Mouse (Mus musculus) spleen, adult 2 months (tissue): Measurements from ENCODE around the gene H2-DMb2.

Experiments
- CTCF ChIP-seq: fragments of 200-500 bp; IDR thresholded peaks from 2 replicates; pipeline ENCODE4 v1.5.1; 2011; ENCODE audit warnings: mild to moderate bottlenecking, inconsistent platforms; ENCODE audit not compliant: insufficient read depth, insufficient read length, insufficient replicate concordance; ENCODE audit errors: extremely low read depth
- POLR2A ChIP-seq: fragments of 200-500 bp; IDR thresholded peaks from 2 replicates; pipeline ENCODE4 v1.6.1; 2011; ENCODE audit warnings: low read depth, low read length, inconsistent platforms

DNA sequence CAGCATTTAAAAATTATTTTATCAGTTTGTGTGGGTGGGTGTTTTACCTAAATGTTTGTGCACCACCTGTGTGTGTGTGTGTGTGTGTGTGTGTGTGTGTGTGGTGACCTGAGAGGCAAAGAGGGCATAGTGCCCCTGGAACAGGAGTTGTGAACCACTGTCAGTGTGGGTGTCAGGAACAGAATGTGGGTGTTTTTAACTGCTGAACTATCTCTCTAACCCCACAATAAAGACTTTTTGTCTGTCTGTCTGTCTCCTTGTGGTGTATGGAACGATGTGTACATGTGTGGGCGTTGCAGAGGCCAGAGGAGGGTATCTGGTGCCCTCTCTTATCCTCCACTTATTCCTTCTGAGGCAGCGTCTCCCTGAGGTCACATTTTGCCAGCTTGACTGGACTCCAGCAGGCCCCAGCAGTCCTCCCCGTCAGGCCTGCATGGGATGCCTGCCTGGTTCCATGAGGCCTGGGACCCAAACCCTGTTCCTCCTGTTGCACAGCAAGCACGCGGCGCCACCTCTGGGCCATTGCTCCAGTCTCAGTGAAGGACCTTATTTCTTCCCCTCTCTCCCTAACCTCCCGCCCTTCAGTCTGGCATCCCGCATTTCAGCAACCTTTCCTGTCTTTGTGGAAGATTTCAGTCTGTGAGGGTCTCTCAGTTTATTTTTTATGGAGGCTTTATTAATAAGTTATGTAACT is 21.2 kb downstream of the H2-DMb2 start:
- TF ChIP-seq POLR2A: no peak
- TF ChIP-seq CTCF: peak; percentile 71; the same call in 1 of the 2 replicates
